Mouse (Mus musculus) E14TG2a.4 (cell line): ENCODE data around the gene Mybbp1a.

Source experiments
- CTCF ChIP-seq: conservative IDR thresholded peaks from 2 replicates; pipeline ENCODE4 v1.5.1; 2014; ENCODE audit warnings: low read length
- NANOG ChIP-seq: IDR thresholded peaks from 2 replicates; pipeline ENCODE4 v1.6.1; 2014; ENCODE audit warnings: borderline replicate concordance, low read length, mixed read lengths

GRCm38 (mm10) chr11:72479499-72479898 is 38.3 kb downstream of the Mybbp1a start:
- TF ChIP-seq CTCF (no peak), NANOG (no peak)
